Mouse (Mus musculus) heart, embryonic 15.5 days (tissue): Measurements from ENCODE around the gene Zmynd10. TPM values are rescaled to one million over a fixed set of nuclear protein-coding genes. Genes with fewer than 3 reads are reported as not detected.

Experiments used
- ATAC-seq: fragments of 200-750 bp; cut with Nextera tagmentation; replicated peaks from 2 replicates; pipeline ENCODE4 v1.8.0; 2017; ENCODE audit warnings: low read depth, moderate TSS enrichment; ENCODE audit not compliant: insufficient number of reproducible peaks, insufficient read depth, low FRiP score
- H3K27ac ChIP-seq: fragments of 300-500 bp; sonication (generic); 2 replicates; pipeline ENCODE4 v1.5.1; 2015; ENCODE audit warnings: mild to moderate bottlenecking, inconsistent platforms
- H3K27me3 ChIP-seq: fragments of 300-500 bp; sonication (generic); 2 replicates; pipeline ENCODE4 v1.6.1; 2015; ENCODE audit warnings: inconsistent platforms
- H3K36me3 ChIP-seq: fragments of 300-500 bp; sonication (generic); 2 replicates; pipeline ENCODE4 v1.6.1; 2015; ENCODE audit warnings: mild to moderate bottlenecking, inconsistent platforms
- H3K4me1 ChIP-seq: fragments of 300-500 bp; sonication (generic); replicated peaks from 2 replicates; pipeline ENCODE4 v1.6.1; 2015; ENCODE audit warnings: inconsistent platforms
- H3K4me2 ChIP-seq: fragments of 300-500 bp; sonication (generic); 2 replicates; pipeline ENCODE4 v1.6.1; 2015; ENCODE audit warnings: inconsistent platforms, mild to moderate bottlenecking, moderate library complexity
- H3K4me3 ChIP-seq: fragments of 300-500 bp; sonication (generic); 2 replicates; pipeline ENCODE4 v1.5.1; 2015; ENCODE audit warnings: mild to moderate bottlenecking, inconsistent platforms
- H3K9ac ChIP-seq: fragments of 300-500 bp; sonication (generic); 2 replicates; pipeline ENCODE4 v1.6.1; 2015; ENCODE audit warnings: mild to moderate bottlenecking, inconsistent platforms
- H3K9me3 ChIP-seq: fragments of 300-500 bp; sonication (generic); replicated peaks from 2 replicates; pipeline ENCODE4 v1.6.1; 2016; ENCODE audit warnings: inconsistent platforms
- WGBS: fragments of 180-500 bp; shearing (Covaris S2); methylation state at CpG from one replicate; pipeline ENCODE4 v1.1.7; 2015; ENCODE audit warnings: mixed read lengths; 5-methylcytosine and 5-hydroxymethylcytosine counted together
- polyA plus RNA-seq: library from polyadenylated mRNA; unstranded; fragments of >200 nt; fragmentation: Nextera tagmentation; extraction: Ambion mirVana; gene quantifications from 2 replicates; pipeline ENCODE4 v1.2.1, GENCODE M21; 2015

Zmynd10 gene
- polyA plus RNA-seq, 1 experiment from 2014 or later: 0.40 TPM

- peaks cover 37% of the 10 kb centered on the region for H3K36me3 ChIP-seq
- H3K4me1 ChIP-seq: peaks cover 38% of the 10 kb centered on the region
- peak overlapping the region; percentile 71 for H3K4me3 ChIP-seq
- no peak for ATAC-seq
- no peak overlapping the region for H3K27ac ChIP-seq
- no peaks in the 10 kb centered on the region for H3K27me3 ChIP-seq
- peak overlapping the region; percentile 72 for H3K4me2 ChIP-seq
- WGBS: 31% methylated on average over 10 of the region's 10 CpGs
- H3K9ac ChIP-seq: 0 out of 2 replicates have a peak overlapping the region, but pooled peaks have one; percentile 66
- H3K9me3 ChIP-seq: no peaks in the 10 kb centered on the region
Measured at GRCm38 (mm10) chr9:107541005-107541404, 6.1 kb upstream of the Zmynd10 start.

GRCm38 (mm10) chr9:107541474-107542351 lies 5.4 kb upstream of the Zmynd10 start, which contains the start of the genes Cyb561d2 and Nprl2:
Gene Cyb561d2 (minus strand): TSS chr9:107542193.
Gene Nprl2 (plus strand): TSS chr9:107542226.
- Histone ChIP-seq H3K27ac (peak within 1 kb of the TSS; percentile 42), H3K27me3 (no peaks in the 10 kb centered on the region), H3K36me3 (peaks cover 37% of the 10 kb centered on the region), H3K9me3 (no peaks in the 10 kb centered on the region), H3K4me3 (peak within 1 kb of the TSS; percentile 71), H3K4me1 (peaks cover 38% of the 10 kb centered on the region), H3K4me2 (peak within 1 kb of the TSS; percentile 72), H3K9ac (peak within 1 kb of the TSS; percentile 66)
- WGBS: under 1% methylated on average over 46 of the region's 46 CpGs
- ATAC-seq: peak; percentile 88

- under 1% methylated on average over 11 of the region's 11 CpGs for WGBS
- 0 out of 2 replicates have a peak, but pooled peaks have one; percentile 2 for ATAC-seq
Measured at GRCm38 (mm10) chr9:107542352-107542686, 4.8 kb upstream of the Zmynd10 start.

GRCm38 (mm10) chr9:107542721-107543120 lies 4.4 kb upstream of the Zmynd10 start:
- Histone ChIP-seq H3K27me3 (no peaks in the 10 kb centered on the region), H3K4me1 (peaks cover 39% of the 10 kb centered on the region), H3K9ac (peak overlapping the region; percentile 66), H3K9me3 (no peaks in the 10 kb centered on the region), H3K27ac (no peak overlapping the region), H3K36me3 (peaks cover 31% of the 10 kb centered on the region), H3K4me3 (peak overlapping the region; percentile 71), H3K4me2 (peak overlapping the region; percentile 72)
- 46% methylated on average over 8 of the region's 8 CpGs for WGBS
- ATAC-seq: no peak

More at GRCm38 (mm10) chr9:107542352-107542686, 4.8 kb upstream of the Zmynd10 start:
- peak overlapping the region; percentile 71 for H3K4me3 ChIP-seq
- H3K27me3 ChIP-seq: no peaks in the 10 kb centered on the region
- H3K4me1 ChIP-seq: peaks cover 38% of the 10 kb centered on the region
- H3K27ac ChIP-seq: peak overlapping the region; percentile 42
- H3K36me3 ChIP-seq: peaks cover 34% of the 10 kb centered on the region
- peak overlapping the region; percentile 72 for H3K4me2 ChIP-seq
- no peaks in the 10 kb centered on the region for H3K9me3 ChIP-seq
- peak overlapping the region; percentile 66 for H3K9ac ChIP-seq

GRCm38 (mm10) chr9:107543299-107543698 lies 3.8 kb upstream of the Zmynd10 start:
- no peak for ATAC-seq
- H3K4me1 ChIP-seq: peaks cover 39% of the 10 kb centered on the region
- H3K9ac ChIP-seq: no peak overlapping the region
- no peak overlapping the region for H3K27ac ChIP-seq
- no peak overlapping the region for H3K4me2 ChIP-seq
- H3K4me3 ChIP-seq: no peak overlapping the region
- peaks cover 25% of the 10 kb centered on the region for H3K36me3 ChIP-seq
- no peaks in the 10 kb centered on the region for H3K27me3 ChIP-seq
- 78% methylated on average over 11 of the region's 11 CpGs for WGBS
- no peaks in the 10 kb centered on the region for H3K9me3 ChIP-seq

GRCm38 (mm10) chr9:107544196-107544700 lies 2.9 kb upstream of the Zmynd10 start:
- H3K36me3 ChIP-seq: peaks cover 15% of the 10 kb centered on the region; the same call in 1 of the 2 replicates
- ATAC-seq: no peak
- H3K9me3 ChIP-seq: no peaks in the 10 kb centered on the region
- H3K9ac ChIP-seq: no peak overlapping the region
- H3K4me1 ChIP-seq: peaks cover 39% of the 10 kb centered on the region
- 92% methylated on average over 17 of the region's 17 CpGs for WGBS
- no peak overlapping the region for H3K4me3 ChIP-seq
- no peak overlapping the region for H3K4me2 ChIP-seq
- H3K27me3 ChIP-seq: peaks cover 6% of the 10 kb centered on the region; the same call in 1 of the 2 replicates
- H3K27ac ChIP-seq: no peak overlapping the region

- no peak overlapping the region for H3K4me2 ChIP-seq
- H3K4me3 ChIP-seq: no peak overlapping the region
- peaks cover 11% of the 10 kb centered on the region; the same call in 1 of the 2 replicates for H3K36me3 ChIP-seq
- no peaks in the 10 kb centered on the region for H3K9me3 ChIP-seq
- H3K27ac ChIP-seq: no peak overlapping the region
- peaks cover 39% of the 10 kb centered on the region for H3K4me1 ChIP-seq
- no peak overlapping the region for H3K9ac ChIP-seq
- 88% methylated on average over 12 of the region's 12 CpGs for WGBS
- ATAC-seq: no peak
- peaks cover 8% of the 10 kb centered on the region; the same call in 1 of the 2 replicates for H3K27me3 ChIP-seq
Measured at GRCm38 (mm10) chr9:107544729-107545128, 2.4 kb upstream of the Zmynd10 start.

- Histone ChIP-seq H3K36me3 (peaks cover 8% of the 10 kb centered on the region; the same call in 1 of the 2 replicates), H3K27me3 (peaks cover 11% of the 10 kb centered on the region; the same call in 1 of the 2 replicates), H3K4me1 (peaks cover 39% of the 10 kb centered on the region), H3K27ac (no peak overlapping the region), H3K9ac (no peak overlapping the region), H3K4me3 (no peak overlapping the region), H3K9me3 (no peaks in the 10 kb centered on the region), H3K4me2 (no peak overlapping the region)
- 79% methylated on average over 10 of the region's 10 CpGs for WGBS
- no peak for ATAC-seq
Measured at GRCm38 (mm10) chr9:107545199-107545598, 1.9 kb upstream of the Zmynd10 start.

- H3K36me3 ChIP-seq: peaks cover 8% of the 10 kb centered on the region; the same call in 1 of the 2 replicates
- no peak overlapping the region for H3K27ac ChIP-seq
- WGBS: 14% methylated on average over 3 of the region's 3 CpGs
- no peak overlapping the region for H3K9ac ChIP-seq
- no peak for ATAC-seq
- peaks cover 39% of the 10 kb centered on the region for H3K4me1 ChIP-seq
- H3K27me3 ChIP-seq: peaks cover 14% of the 10 kb centered on the region; the same call in 1 of the 2 replicates
- H3K4me3 ChIP-seq: no peak overlapping the region
- no peaks in the 10 kb centered on the region for H3K9me3 ChIP-seq
- H3K4me2 ChIP-seq: no peak overlapping the region
Measured at GRCm38 (mm10) chr9:107545602-107546001, 1.5 kb upstream of the Zmynd10 start.

- WGBS: 73% methylated on average over 5 of the region's 5 CpGs
Measured at GRCm38 (mm10) chr9:107547957-107548356, 859 bp downstream of the Zmynd10 start.

GRCm38 (mm10) chr9:107548820-107549219 lies 1.7 kb downstream of the Zmynd10 start:
- Histone ChIP-seq H3K36me3 (peaks cover 8% of the 10 kb centered on the region; the same call in 1 of the 2 replicates), H3K9ac (no peak overlapping the region), H3K9me3 (no peaks in the 10 kb centered on the region), H3K4me2 (no peak overlapping the region), H3K4me3 (no peak overlapping the region), H3K4me1 (peaks cover 52% of the 10 kb centered on the region), H3K27ac (no peak overlapping the region), H3K27me3 (peaks cover 18% of the 10 kb centered on the region; the same call in 1 of the 2 replicates)
- 86% methylated on average over 10 of the region's 10 CpGs for WGBS
- ATAC-seq: no peak

More at GRCm38 (mm10) chr9:107547957-107548356, 859 bp downstream of the Zmynd10 start:
- H3K4me3 ChIP-seq: no peak overlapping the region
- no peak overlapping the region for H3K4me2 ChIP-seq
- no peak overlapping the region for H3K27ac ChIP-seq
- peaks cover 18% of the 10 kb centered on the region; the same call in 1 of the 2 replicates for H3K27me3 ChIP-seq
- no peak overlapping the region for H3K9ac ChIP-seq
- ATAC-seq: no peak
- peaks cover 8% of the 10 kb centered on the region; the same call in 1 of the 2 replicates for H3K36me3 ChIP-seq
- no peaks in the 10 kb centered on the region for H3K9me3 ChIP-seq
- H3K4me1 ChIP-seq: peaks cover 46% of the 10 kb centered on the region
